Comparison of ENCODE assay signal across 8 mouse cellular contexts in genomic region chr10:122578209-122579001, GRCm38 (mm10).
A peak's percentile ranks its signal among the peaks of the same experiment; 100 is the strongest.
DNase-seq lines count a peak whose midpoint lies in the region; ATAC-seq and TF ChIP-seq lines count a peak whose summit lies in the region.

No protein-coding gene starts in this region.

- H3K9ac ChIP-seq in liver, embryonic 12.5 days: no peak overlapping the region

- TF ChIP-seq POLR2A in spleen, adult 2 months (IDR thresholded peaks at IDR 0.05; ENCODE audit: low read depth, low read length): no peak

- no peak overlapping the region for H3K4me3 ChIP-seq in spleen, adult 2 months (ENCODE audit: extremely low read depth, insufficient read depth, insufficient read length)
- no peak overlapping the region for H3K4me3 ChIP-seq in liver, embryonic 12.5 days

- peak; percentile 63 for DNase-seq in cerebellum, postnatal 10 days
- DNase-seq in cerebellum, adult 8-10 months: no peak
- peak; percentile 7 to 15 for DNase-seq in spleen, adult 2 months (ENCODE audit: low read depth in 1 of 2, low spot score in 2 of 2)
- DNase-seq in spleen, adult 18-20 months: no peak
- peak; percentile 47 for DNase-seq in yolk sac, embryonic 10.5 days (ENCODE audit: low spot score)
- no peak for DNase-seq in right cerebral cortex, postnatal 10 days (ENCODE audit: low spot score in 2 of 2)
- DNase-seq in left cerebral cortex, postnatal 14 days (ENCODE audit: low spot score in 2 of 2): no peak

- no peak overlapping the region for H3K4me2 ChIP-seq in liver, embryonic 12.5 days

- H3K27ac ChIP-seq in spleen, adult 2 months (ENCODE audit: insufficient read depth, low read length): no peak overlapping the region; the same call in 1 of the 2 replicates
- H3K27ac ChIP-seq in liver, embryonic 12.5 days: no peak overlapping the region

- H3K4me1 ChIP-seq in spleen, adult 2 months (ENCODE audit: control insufficient read depth, insufficient read depth, insufficient read length): no peaks in the 10 kb centered on the region
- H3K4me1 ChIP-seq in liver, embryonic 12.5 days: no peaks in the 10 kb centered on the region

- H3K9me3 ChIP-seq in liver, embryonic 12.5 days (replicated peaks): no peaks in the 10 kb centered on the region

- ATAC-seq in liver, embryonic 12.5 days: peak; percentile 35; the same call in 1 of the 2 replicates

- 73% methylated on average over 24 of the region's 24 CpGs for WGBS in spleen, adult 2 months
- WGBS in liver, embryonic 12.5 days (ENCODE audit: insufficient replicate concordance): 44% methylated on average over 24 of the region's 24 CpGs

- H3K27me3 ChIP-seq in spleen, adult 2 months (ENCODE audit: control insufficient read depth, insufficient read depth, low read length): no peaks in the 10 kb centered on the region
- H3K27me3 ChIP-seq in liver, embryonic 12.5 days (replicated peaks): no peaks in the 10 kb centered on the region

- TF ChIP-seq CTCF in spleen, adult 2 months (IDR thresholded peaks at IDR 0.05; ENCODE audit: extremely low read depth, insufficient read depth, insufficient read length, insufficient replicate concordance): no peak

- intact Hi-C loops in left cerebral cortex, postnatal 14 days (cut with DNase I): no loop called here

- H3K36me3 ChIP-seq in spleen, adult 2 months (ENCODE audit: control insufficient read depth, insufficient read depth, low read length): no peaks in the 10 kb centered on the region
- H3K36me3 ChIP-seq in liver, embryonic 12.5 days: no peaks in the 10 kb centered on the region

Comparison
In these comparisons a context has a peak if more than half of its experiments do, and no peak if none do; other contexts are left out.
1. DNase-seq: peak in cerebellum, postnatal 10 days (2 of 2), spleen, adult 2 months (2 of 2) and yolk sac, embryonic 10.5 days (single experiment); none in cerebellum, adult 8-10 months (single experiment), spleen, adult 18-20 months (0 of 2), right cerebral cortex, postnatal 10 days (0 of 2) and left cerebral cortex, postnatal 14 days (0 of 2).